Mouse (Mus musculus) neural tube, embryonic 12.5 days (tissue): ENCODE measurements around the gene Lbp. TPM values are rescaled to one million over a fixed set of nuclear protein-coding genes. Genes with fewer than 3 reads are reported as not detected.
A peak's percentile ranks its signal among the peaks of the same experiment; 100 is the strongest.

Experiments
- ATAC-seq: fragments of 200-750 bp; cut with Nextera tagmentation; 2 replicates; pipeline ENCODE4 v1.8.0; 2017; ENCODE audit warnings: low read depth, mild to moderate bottlenecking, moderate TSS enrichment, moderate library complexity; ENCODE audit not compliant: low FRiP score
- H3K27ac ChIP-seq: fragments of 300-500 bp; sonication (generic); 2 replicates; pipeline ENCODE4 v1.5.1; 2016
- H3K27me3 ChIP-seq: fragments of 300-500 bp; sonication (generic); replicated peaks from 2 replicates; pipeline ENCODE4 v1.6.1; 2016; ENCODE audit warnings: mild to moderate bottlenecking
- H3K36me3 ChIP-seq: fragments of 300-500 bp; sonication (generic); 2 replicates; pipeline ENCODE4 v1.6.1; 2016; ENCODE audit warnings: mild to moderate bottlenecking
- H3K4me1 ChIP-seq: fragments of 300-500 bp; sonication (generic); 2 replicates; pipeline ENCODE4 v1.6.1; 2016
- H3K4me2 ChIP-seq: fragments of 300-500 bp; sonication (generic); replicated peaks from 2 replicates; pipeline ENCODE4 v1.6.1; 2016; ENCODE audit warnings: mild to moderate bottlenecking
- H3K4me3 ChIP-seq: fragments of 300-500 bp; sonication (generic); 2 replicates; pipeline ENCODE4 v1.5.1; 2016
- H3K9ac ChIP-seq: fragments of 300-500 bp; sonication (generic); 2 replicates; pipeline ENCODE4 v1.6.1; 2016; ENCODE audit warnings: mild to moderate bottlenecking
- H3K9me3 ChIP-seq: fragments of 300-500 bp; sonication (generic); 2 replicates; pipeline ENCODE4 v1.6.1; 2016; ENCODE audit warnings: mild to moderate bottlenecking
- WGBS: fragments of 180-500 bp; shearing (Covaris S2); methylation state at CpG from one replicate; pipeline ENCODE4 v1.1.7; 2016; 5-methylcytosine and 5-hydroxymethylcytosine counted together
- polyA plus RNA-seq: library from polyadenylated mRNA; unstranded; fragments of >200 nt; fragmentation: Nextera tagmentation; extraction: Ambion mirVana; gene quantifications from 2 replicates; pipeline ENCODE4 v1.2.1, GENCODE M21; 2016

The Lbp gene
- polyA plus RNA-seq, 1 experiment from 2014 or later, result 2.5 TPM

GRCm38 (mm10) chr2:158368313-158368712 lies 62.0 kb downstream of the Lbp start:
- H3K9me3 ChIP-seq, result no peaks in the 10 kb centered on the region
- 92% methylated on average over 8 of the region's 8 CpGs for WGBS
- ATAC-seq, result no peak
- no peak overlapping the region for H3K4me3 ChIP-seq
- no peak overlapping the region for H3K9ac ChIP-seq
- no peaks in the 10 kb centered on the region for H3K4me1 ChIP-seq
- H3K4me2 ChIP-seq, result no peak overlapping the region
- no peaks in the 10 kb centered on the region for H3K36me3 ChIP-seq
- no peak overlapping the region for H3K27ac ChIP-seq
- no peaks in the 10 kb centered on the region for H3K27me3 ChIP-seq

GRCm38 (mm10) chr2:158369474-158370172 lies 63.3 kb downstream of the Lbp start:
- Histone ChIP-seq H3K9ac (no peak overlapping the region), H3K4me3 (no peak overlapping the region), H3K9me3 (no peaks in the 10 kb centered on the region), H3K27me3 (no peaks in the 10 kb centered on the region), H3K4me1 (no peaks in the 10 kb centered on the region), H3K4me2 (no peak overlapping the region), H3K36me3 (no peaks in the 10 kb centered on the region), H3K27ac (no peak overlapping the region)
- WGBS, result 74% methylated on average over 3 of the region's 3 CpGs
- no peak for ATAC-seq

- 8% methylated on average over 5 of the region's 5 CpGs for WGBS
- Histone ChIP-seq H3K27me3 (no peaks in the 10 kb centered on the region), H3K4me1 (peaks cover 2% of the 10 kb centered on the region; the same call in 1 of the 2 replicates), H3K27ac (no peak overlapping the region), H3K4me2 (no peak overlapping the region), H3K4me3 (no peak overlapping the region), H3K9ac (no peak overlapping the region), H3K9me3 (no peaks in the 10 kb centered on the region), H3K36me3 (no peaks in the 10 kb centered on the region)
- no peak for ATAC-seq
Measured at GRCm38 (mm10) chr2:158370173-158370550, 63.9 kb downstream of the Lbp start.

- Histone ChIP-seq H3K36me3 (no peaks in the 10 kb centered on the region), H3K9ac (no peak overlapping the region), H3K27ac (no peak overlapping the region), H3K27me3 (0 out of 2 replicates have a peak, but pooled peaks cover 8% of the 10 kb centered on the region), H3K4me3 (no peak overlapping the region), H3K4me2 (no peak overlapping the region), H3K4me1 (peaks cover 10% of the 10 kb centered on the region; the same call in 1 of the 2 replicates), H3K9me3 (no peaks in the 10 kb centered on the region)
- ATAC-seq, result no peak
- WGBS, result 82% methylated on average over 5 of the region's 5 CpGs
Measured at GRCm38 (mm10) chr2:158373061-158373460, 66.8 kb downstream of the Lbp start.

GRCm38 (mm10) chr2:158373516-158373915 lies 67.2 kb downstream of the Lbp start:
- H3K27ac ChIP-seq, result no peak overlapping the region
- H3K4me1 ChIP-seq, result peaks cover 10% of the 10 kb centered on the region; the same call in 1 of the 2 replicates
- H3K4me3 ChIP-seq, result no peak overlapping the region
- H3K4me2 ChIP-seq, result no peak overlapping the region
- WGBS, result 65% methylated on average over 7 of the region's 7 CpGs
- 0 out of 2 replicates have a peak, but pooled peaks cover 8% of the 10 kb centered on the region for H3K27me3 ChIP-seq
- ATAC-seq, result no peak
- no peaks in the 10 kb centered on the region for H3K36me3 ChIP-seq
- no peaks in the 10 kb centered on the region for H3K9me3 ChIP-seq
- H3K9ac ChIP-seq, result no peak overlapping the region

GRCm38 (mm10) chr2:158375443-158376122 lies 69.3 kb downstream of the Lbp start, which contains the start of gene Snhg11:
TSS of gene Snhg11 (plus strand) at chr2:158375638.
- H3K9ac ChIP-seq, result peak within 1 kb of the TSS; percentile 52
- H3K27ac ChIP-seq, result peak within 1 kb of the TSS; percentile 46; the same call in 1 of the 2 replicates
- 2% methylated on average over 36 of the region's 36 CpGs for WGBS

GRCm38 (mm10) chr2:158376123-158376687 lies 69.9 kb downstream of the Lbp start:
- 29% methylated on average over 12 of the region's 12 CpGs for WGBS

More at GRCm38 (mm10) chr2:158375443-158376122, 69.3 kb downstream of the Lbp start, which contains the start of gene Snhg11:
- Histone ChIP-seq H3K4me3 (peak within 1 kb of the TSS; percentile 44), H3K27me3 (0 out of 2 replicates have a peak, but pooled peaks cover 8% of the 10 kb centered on the region), H3K9me3 (no peaks in the 10 kb centered on the region), H3K4me2 (peak within 1 kb of the TSS; percentile 61), H3K36me3 (no peaks in the 10 kb centered on the region), H3K4me1 (peaks cover 10% of the 10 kb centered on the region; the same call in 1 of the 2 replicates)
- ATAC-seq, result peak; percentile 83

GRCm38 (mm10) chr2:158376798-158377197 lies 70.5 kb downstream of the Lbp start:
- WGBS, result 75% methylated on average over 7 of the region's 7 CpGs
- no peaks in the 10 kb centered on the region for H3K36me3 ChIP-seq
- 0 out of 2 replicates have a peak, but pooled peaks cover 8% of the 10 kb centered on the region for H3K27me3 ChIP-seq
- H3K4me2 ChIP-seq, result peak overlapping the region; percentile 61
- 0 out of 2 replicates have a peak overlapping the region, but pooled peaks have one; percentile 52 for H3K9ac ChIP-seq
- peaks cover 10% of the 10 kb centered on the region; the same call in 1 of the 2 replicates for H3K4me1 ChIP-seq
- H3K27ac ChIP-seq, result no peak overlapping the region
- no peak for ATAC-seq
- no peaks in the 10 kb centered on the region for H3K9me3 ChIP-seq
- peak overlapping the region; percentile 44 for H3K4me3 ChIP-seq

More at GRCm38 (mm10) chr2:158376123-158376687, 69.9 kb downstream of the Lbp start:
- peak overlapping the region; percentile 52 for H3K9ac ChIP-seq
- no peaks in the 10 kb centered on the region for H3K9me3 ChIP-seq
- 0 out of 2 replicates have a peak, but pooled peaks cover 8% of the 10 kb centered on the region for H3K27me3 ChIP-seq
- no peak overlapping the region for H3K27ac ChIP-seq
- H3K4me1 ChIP-seq, result peaks cover 10% of the 10 kb centered on the region; the same call in 1 of the 2 replicates
- H3K36me3 ChIP-seq, result no peaks in the 10 kb centered on the region
- H3K4me2 ChIP-seq, result peak overlapping the region; percentile 61
- ATAC-seq, result 0 out of 2 replicates have a peak, but pooled peaks have one; percentile 35
- peak overlapping the region; percentile 44 for H3K4me3 ChIP-seq

- WGBS, result 100% methylated on average over 1 of the region's 1 CpGs
- no peak overlapping the region for H3K4me3 ChIP-seq
- H3K9me3 ChIP-seq, result no peaks in the 10 kb centered on the region
- no peaks in the 10 kb centered on the region for H3K36me3 ChIP-seq
- H3K9ac ChIP-seq, result no peak overlapping the region
- H3K4me1 ChIP-seq, result peaks cover 10% of the 10 kb centered on the region; the same call in 1 of the 2 replicates
- peak overlapping the region; percentile 61 for H3K4me2 ChIP-seq
- no peak overlapping the region for H3K27ac ChIP-seq
- no peak for ATAC-seq
- 0 out of 2 replicates have a peak, but pooled peaks cover 8% of the 10 kb centered on the region for H3K27me3 ChIP-seq
Measured at GRCm38 (mm10) chr2:158377811-158378210, 71.5 kb downstream of the Lbp start.

- H3K27me3 ChIP-seq, result 0 out of 2 replicates have a peak, but pooled peaks cover 8% of the 10 kb centered on the region
- H3K27ac ChIP-seq, result no peak overlapping the region
- no peak overlapping the region for H3K4me2 ChIP-seq
- no peaks in the 10 kb centered on the region for H3K36me3 ChIP-seq
- H3K9me3 ChIP-seq, result no peaks in the 10 kb centered on the region
- 49% methylated on average over 13 of the region's 13 CpGs for WGBS
- H3K9ac ChIP-seq, result no peak overlapping the region
- no peak overlapping the region for H3K4me3 ChIP-seq
- peaks cover 10% of the 10 kb centered on the region; the same call in 1 of the 2 replicates for H3K4me1 ChIP-seq
- ATAC-seq, result no peak
Measured at GRCm38 (mm10) chr2:158379354-158380078, 73.2 kb downstream of the Lbp start.
